Mouse (Mus musculus) hindbrain, embryonic 13.5 days (tissue): ENCODE measurements around the gene Olfr675. TPM values are rescaled to one million over a fixed set of nuclear protein-coding genes. Genes with fewer than 3 reads are reported as not detected.
"Not testable (repeated sequence)": the region's sequence is repeated elsewhere in the genome, so short reads cannot be mapped to it uniquely, and the experiment has no call there.

Experiments
- ATAC-seq: fragments of 200-750 bp; cut with Nextera tagmentation; 2 replicates; pipeline ENCODE4 v1.8.0; 2017; ENCODE audit warnings: moderate TSS enrichment; ENCODE audit not compliant: low FRiP score
- H3K27ac ChIP-seq: fragments of 300-500 bp; sonication (generic); 2 replicates; pipeline ENCODE4 v1.5.1; 2015; ENCODE audit warnings: inconsistent platforms, mild to moderate bottlenecking, moderate library complexity
- H3K27me3 ChIP-seq: fragments of 300-500 bp; sonication (generic); 2 replicates; pipeline ENCODE4 v1.6.1; 2015; ENCODE audit warnings: mild to moderate bottlenecking, inconsistent platforms
- H3K36me3 ChIP-seq: fragments of 300-500 bp; sonication (generic); 2 replicates; pipeline ENCODE4 v1.6.1; 2015; ENCODE audit warnings: mild to moderate bottlenecking, inconsistent platforms
- H3K4me1 ChIP-seq: fragments of 300-500 bp; sonication (generic); replicated peaks from 2 replicates; pipeline ENCODE4 v1.6.1; 2015; ENCODE audit warnings: inconsistent platforms
- H3K4me2 ChIP-seq: fragments of 300-500 bp; sonication (generic); 2 replicates; pipeline ENCODE4 v1.6.1; 2015; ENCODE audit warnings: inconsistent platforms, mild to moderate bottlenecking, moderate library complexity
- H3K4me3 ChIP-seq: fragments of 300-500 bp; sonication (generic); 2 replicates; pipeline ENCODE4 v1.5.1; 2015; ENCODE audit warnings: mild to moderate bottlenecking, inconsistent platforms
- H3K9ac ChIP-seq: fragments of 300-500 bp; sonication (generic); 2 replicates; pipeline ENCODE4 v1.6.1; 2015; ENCODE audit warnings: mild to moderate bottlenecking, inconsistent platforms
- H3K9me3 ChIP-seq: fragments of 300-500 bp; sonication (generic); 2 replicates; pipeline ENCODE4 v1.6.1; 2016; ENCODE audit warnings: inconsistent platforms
- WGBS: fragments of 180-500 bp; shearing (Covaris S2); methylation state at CpG from one replicate; pipeline ENCODE4 v1.1.7; 2015; 5-methylcytosine and 5-hydroxymethylcytosine counted together
- polyA plus RNA-seq: library from polyadenylated mRNA; unstranded; fragments of >200 nt; fragmentation: Nextera tagmentation; extraction: Ambion mirVana; gene quantifications from 2 replicates; pipeline ENCODE4 v1.2.1, GENCODE M21; 2015

Olfr675 gene
- not detected in 2 replicates for polyA plus RNA-seq

- no peak for ATAC-seq
- H3K27me3 ChIP-seq: no peaks in the 10 kb centered on the region
- 85% methylated on average over 1 of the region's 1 CpGs for WGBS
These were observed at the start of gene Olfr675 for GRCm38 (mm10) chr7:105028360-105028759. Gene Olfr675, minus strand, starts transcription at chr7:105028460.

GRCm38 (mm10) chr7:105064175-105064574, 35.9 kb upstream of the Olfr675 start, which contains the start of gene Olfr678:
Gene Olfr678, plus strand, starts transcription at chr7:105064475.
- no peak within 1 kb of the TSS for H3K27ac ChIP-seq
- no peaks in the 10 kb centered on the region for H3K36me3 ChIP-seq
- ATAC-seq: no peak
- no peak within 1 kb of the TSS for H3K4me2 ChIP-seq
- H3K4me3 ChIP-seq: no peak within 1 kb of the TSS
- H3K4me1 ChIP-seq: no peaks in the 10 kb centered on the region
- no peak within 1 kb of the TSS for H3K9ac ChIP-seq
- WGBS: 92% methylated on average over 1 of the region's 1 CpGs
- H3K9me3 ChIP-seq: no peaks in the 10 kb centered on the region
- H3K27me3 ChIP-seq: no peaks in the 10 kb centered on the region

More at GRCm38 (mm10) chr7:105028360-105028759, at the start of gene Olfr675:
- Histone ChIP-seq H3K4me2 (no peak within 1 kb of the TSS), H3K27ac (no peak within 1 kb of the TSS), H3K4me1 (no peaks in the 10 kb centered on the region), H3K36me3 (no peaks in the 10 kb centered on the region), H3K9me3 (no peaks in the 10 kb centered on the region), H3K9ac (no peak within 1 kb of the TSS), H3K4me3 (no peak within 1 kb of the TSS)

- no peak overlapping the region for H3K4me2 ChIP-seq
- no peaks in the 10 kb centered on the region for H3K36me3 ChIP-seq
- H3K27me3 ChIP-seq: no peaks in the 10 kb centered on the region
- no peak overlapping the region for H3K9ac ChIP-seq
- no peaks in the 10 kb centered on the region for H3K9me3 ChIP-seq
- no peak for ATAC-seq
- no peak overlapping the region for H3K27ac ChIP-seq
- H3K4me1 ChIP-seq: no peaks in the 10 kb centered on the region
- no peak overlapping the region for H3K4me3 ChIP-seq
These were observed 30.7 kb upstream of the Olfr675 start for GRCm38 (mm10) chr7:105058951-105059350.

- H3K4me2 ChIP-seq, H3K36me3 ChIP-seq: not testable (repeated sequence)
- 54% methylated on average over 5 of the region's 5 CpGs for WGBS
These were observed 5.6 kb upstream of the Olfr675 start for GRCm38 (mm10) chr7:105033836-105034235.

GRCm38 (mm10) chr7:105032398-105032797, 4.1 kb upstream of the Olfr675 start, which contains the start of gene Olfr676:
Gene Olfr676, plus strand, starts transcription at chr7:105032698.
- no peaks in the 10 kb centered on the region for H3K27me3 ChIP-seq
- ATAC-seq: no peak
- H3K4me3 ChIP-seq: no peak within 1 kb of the TSS
- H3K4me2 ChIP-seq: no peak within 1 kb of the TSS
- no peak within 1 kb of the TSS for H3K9ac ChIP-seq
- no peaks in the 10 kb centered on the region for H3K9me3 ChIP-seq
- no peaks in the 10 kb centered on the region for H3K4me1 ChIP-seq
- H3K27ac ChIP-seq: no peak within 1 kb of the TSS
- no peaks in the 10 kb centered on the region for H3K36me3 ChIP-seq

More at GRCm38 (mm10) chr7:105033836-105034235, 5.6 kb upstream of the Olfr675 start:
- not testable (repeated sequence) for H3K4me1 ChIP-seq, H3K9me3 ChIP-seq, H3K9ac ChIP-seq, H3K27ac ChIP-seq, ATAC-seq, H3K4me3 ChIP-seq, H3K27me3 ChIP-seq

- ATAC-seq: no peak
- H3K36me3 ChIP-seq: no peaks in the 10 kb centered on the region
- WGBS: 92% methylated on average over 1 of the region's 1 CpGs
- no peak overlapping the region for H3K9ac ChIP-seq
- H3K4me2 ChIP-seq: no peak overlapping the region
- no peaks in the 10 kb centered on the region for H3K9me3 ChIP-seq
- no peaks in the 10 kb centered on the region for H3K4me1 ChIP-seq
- no peak overlapping the region for H3K27ac ChIP-seq
- no peaks in the 10 kb centered on the region for H3K27me3 ChIP-seq
- H3K4me3 ChIP-seq: no peak overlapping the region
These were observed 5.7 kb downstream of the Olfr675 start for GRCm38 (mm10) chr7:105022530-105022929.

GRCm38 (mm10) chr7:105001929-105002328, 26.3 kb downstream of the Olfr675 start, which contains the start of gene Olfr672:
Gene Olfr672, minus strand, starts transcription at chr7:105002029.
- no peak within 1 kb of the TSS for H3K4me2 ChIP-seq
- H3K4me1 ChIP-seq: no peaks in the 10 kb centered on the region
- ATAC-seq: no peak
- H3K9ac ChIP-seq: no peak within 1 kb of the TSS
- no peak within 1 kb of the TSS for H3K27ac ChIP-seq
- H3K4me3 ChIP-seq: no peak within 1 kb of the TSS
- H3K9me3 ChIP-seq: no peaks in the 10 kb centered on the region
- H3K36me3 ChIP-seq: no peaks in the 10 kb centered on the region
- H3K27me3 ChIP-seq: no peaks in the 10 kb centered on the region

- 90% methylated on average over 1 of the region's 1 CpGs for WGBS
These were observed 49.2 kb downstream of the Olfr675 start, which contains the start of gene Olfr671 for GRCm38 (mm10) chr7:104979026-104979425. Gene Olfr671, minus strand, starts transcription at chr7:104979126.

GRCm38 (mm10) chr7:104972507-104972906, 55.8 kb downstream of the Olfr675 start:
- not testable (repeated sequence) for H3K36me3 ChIP-seq, H3K27me3 ChIP-seq, H3K9me3 ChIP-seq, H3K4me3 ChIP-seq, H3K4me2 ChIP-seq, H3K4me1 ChIP-seq, H3K9ac ChIP-seq, ATAC-seq, H3K27ac ChIP-seq
- 78% methylated on average over 2 of the region's 2 CpGs for WGBS

More at GRCm38 (mm10) chr7:104979026-104979425, 49.2 kb downstream of the Olfr675 start, which contains the start of gene Olfr671:
- Histone ChIP-seq H3K9me3 (no peaks in the 10 kb centered on the region), H3K36me3 (no peaks in the 10 kb centered on the region), H3K27me3 (no peaks in the 10 kb centered on the region), H3K4me3 (no peak within 1 kb of the TSS), H3K4me2 (no peak within 1 kb of the TSS), H3K27ac (no peak within 1 kb of the TSS), H3K9ac (no peak within 1 kb of the TSS), H3K4me1 (no peaks in the 10 kb centered on the region)
- ATAC-seq: no peak

Other genes with a start within 250 kb of the Olfr675 start
- not detected in 2 replicates for gene Usp17lb, start 185.9 kb downstream of the Olfr675 start, polyA plus RNA-seq
- gene Usp17la, start 171.5 kb downstream of the Olfr675 start, polyA plus RNA-seq: not detected in 2 replicates
- not detected in 2 replicates for gene Olfr665, start 150.4 kb downstream of the Olfr675 start, polyA plus RNA-seq
- gene Olfr666, start 132.5 kb downstream of the Olfr675 start, polyA plus RNA-seq: not detected in 2 replicates
- not detected in 2 replicates for gene Olfr667, start 107.0 kb downstream of the Olfr675 start, polyA plus RNA-seq
- not detected in 2 replicates for gene Olfr668, start 100.4 kb downstream of the Olfr675 start, polyA plus RNA-seq
- not detected in 2 replicates for gene Olfr669, start 94.2 kb downstream of the Olfr675 start, polyA plus RNA-seq
- gene Olfr670, start 65.8 kb downstream of the Olfr675 start, polyA plus RNA-seq: not detected in 2 replicates
- gene Olfr671, start 49.3 kb downstream of the Olfr675 start, polyA plus RNA-seq: not detected in 2 replicates
- gene Olfr672, start 26.4 kb downstream of the Olfr675 start, polyA plus RNA-seq: not detected in 2 replicates
- gene Olfr676, start 4.2 kb upstream of the Olfr675 start, polyA plus RNA-seq: not detected in 2 replicates
- gene Olfr677, start 22.9 kb upstream of the Olfr675 start, polyA plus RNA-seq: not detected in 2 replicates
- gene Olfr678, start 36.0 kb upstream of the Olfr675 start, polyA plus RNA-seq: not detected in 2 replicates
- not detected in 2 replicates for gene Olfr679, start 52.7 kb upstream of the Olfr675 start, polyA plus RNA-seq
- gene Olfr680-ps1, start 64.4 kb upstream of the Olfr675 start, polyA plus RNA-seq: not detected in 2 replicates
- gene Olfr681, start 88.4 kb upstream of the Olfr675 start, polyA plus RNA-seq: not detected in 2 replicates
- gene Olfr683, start 118.6 kb upstream of the Olfr675 start, polyA plus RNA-seq: not detected in 2 replicates
- not detected in 2 replicates for gene Olfr684, start 135.2 kb upstream of the Olfr675 start, polyA plus RNA-seq
- gene Olfr685, start 157.6 kb upstream of the Olfr675 start, polyA plus RNA-seq: not detected in 2 replicates
- not detected in 2 replicates for gene Olfr686, start 179.0 kb upstream of the Olfr675 start, polyA plus RNA-seq